Mouse (Mus musculus): ENCODE measurements around the gene Gm29776. TPM values are rescaled to one million over a fixed set of nuclear protein-coding genes. Genes with fewer than 3 reads are reported as not detected.

The Gm29776 gene
- polyA plus RNA-seq, 1 experiment from 2014 or later = 0.36 TPM

GRCm38 (mm10) chr14:54720041-54720440, 21.4 kb upstream of the Gm29776 start:
- Histone ChIP-seq H3K9ac (ENCODE audit: low read depth, low read length) (no peak overlapping the region), H3K4me3 (ENCODE audit: low read depth, low read length) (no peak overlapping the region), H3K9me3 (replicated peaks; ENCODE audit: control insufficient read depth, low read length) (no peaks in the 10 kb centered on the region), H3K27ac (ENCODE audit: low read depth, low read length) (no peak overlapping the region), H3K4me2 (no peak overlapping the region), H3K27me3 (ENCODE audit: control insufficient read depth, insufficient read depth, low read length) (no peaks in the 10 kb centered on the region), H3K4me1 (ENCODE audit: control insufficient read depth, insufficient read depth, low read length) (no peaks in the 10 kb centered on the region), H3K36me3 (ENCODE audit: control insufficient read depth, insufficient read depth, low read length) (no peaks in the 10 kb centered on the region)
- no peak for ATAC-seq (replicated peaks; ENCODE audit: insufficient number of reproducible peaks, low FRiP score, low TSS enrichment)
- 87% methylated on average over 11 of the region's 11 CpGs for WGBS (ENCODE audit: insufficient replicate concordance)

- no peak overlapping the region for H3K4me2 ChIP-seq
- WGBS (ENCODE audit: insufficient replicate concordance) = 58% methylated on average over 1 of the region's 1 CpGs
- H3K27ac ChIP-seq (ENCODE audit: low read depth, low read length) = no peak overlapping the region
- H3K9ac ChIP-seq (ENCODE audit: low read depth, low read length) = no peak overlapping the region
- H3K4me1 ChIP-seq (ENCODE audit: control insufficient read depth, insufficient read depth, low read length) = peaks cover 2% of the 10 kb centered on the region; the same call in 1 of the 2 replicates
- H3K4me3 ChIP-seq (ENCODE audit: low read depth, low read length) = no peak overlapping the region
- H3K9me3 ChIP-seq (replicated peaks; ENCODE audit: control insufficient read depth, low read length) = no peaks in the 10 kb centered on the region
- no peaks in the 10 kb centered on the region; the same call in 1 of the 2 replicates for H3K27me3 ChIP-seq (ENCODE audit: control insufficient read depth, insufficient read depth, low read length)
- no peak for ATAC-seq (replicated peaks; ENCODE audit: insufficient number of reproducible peaks, low FRiP score, low TSS enrichment)
- H3K36me3 ChIP-seq (ENCODE audit: control insufficient read depth, insufficient read depth, low read length) = no peaks in the 10 kb centered on the region
Observed at GRCm38 (mm10) chr14:54715402-54715801, 16.8 kb upstream of the Gm29776 start.

GRCm38 (mm10) chr14:54714617-54715081, 16.0 kb upstream of the Gm29776 start:
- H3K4me1 ChIP-seq (ENCODE audit: control insufficient read depth, insufficient read depth, low read length) = peaks cover 2% of the 10 kb centered on the region; the same call in 1 of the 2 replicates
- no peak for ATAC-seq (replicated peaks; ENCODE audit: insufficient number of reproducible peaks, low FRiP score, low TSS enrichment)
- H3K36me3 ChIP-seq (ENCODE audit: control insufficient read depth, insufficient read depth, low read length) = no peaks in the 10 kb centered on the region
- H3K27me3 ChIP-seq (ENCODE audit: control insufficient read depth, insufficient read depth, low read length) = no peaks in the 10 kb centered on the region; the same call in 1 of the 2 replicates
- peak overlapping the region; percentile 75 for H3K4me2 ChIP-seq
- no peak overlapping the region for H3K9ac ChIP-seq (ENCODE audit: low read depth, low read length)
- 1% methylated on average over 15 of the region's 15 CpGs for WGBS (ENCODE audit: insufficient replicate concordance)
- no peaks in the 10 kb centered on the region for H3K9me3 ChIP-seq (replicated peaks; ENCODE audit: control insufficient read depth, low read length)
- no peak overlapping the region for H3K27ac ChIP-seq (ENCODE audit: low read depth, low read length)
- H3K4me3 ChIP-seq (ENCODE audit: low read depth, low read length) = peak overlapping the region; percentile 35

DNA sequence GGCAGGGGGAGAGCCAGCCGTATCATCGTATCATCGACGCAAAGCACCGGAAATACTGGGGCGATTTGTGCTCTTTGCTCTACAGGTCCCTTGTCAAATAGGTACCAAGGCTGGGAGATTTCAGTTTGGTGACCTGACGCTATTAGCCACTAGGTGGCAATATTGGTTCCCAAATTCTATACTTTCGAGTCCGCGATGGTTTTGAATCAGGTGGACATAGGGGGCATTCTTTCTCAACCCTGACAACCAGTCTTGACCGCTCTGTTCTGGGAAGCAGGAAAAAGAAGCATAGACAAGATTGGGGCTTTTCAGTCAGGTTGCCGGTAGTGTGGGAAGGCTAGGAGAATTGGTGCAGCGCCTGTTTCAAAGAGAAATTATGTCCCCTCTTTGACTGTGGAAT, 15.5 kb upstream of the Gm29776 start:
- ATAC-seq (replicated peaks; ENCODE audit: insufficient number of reproducible peaks, low FRiP score, low TSS enrichment) = no peak
- H3K9me3 ChIP-seq (replicated peaks; ENCODE audit: control insufficient read depth, low read length) = no peaks in the 10 kb centered on the region
- no peak overlapping the region for H3K9ac ChIP-seq (ENCODE audit: low read depth, low read length)
- H3K4me3 ChIP-seq (ENCODE audit: low read depth, low read length) = peak overlapping the region; percentile 35
- H3K27me3 ChIP-seq (ENCODE audit: control insufficient read depth, insufficient read depth, low read length) = no peaks in the 10 kb centered on the region; the same call in 1 of the 2 replicates
- H3K36me3 ChIP-seq (ENCODE audit: control insufficient read depth, insufficient read depth, low read length) = no peaks in the 10 kb centered on the region
- under 1% methylated on average over 13 of the region's 13 CpGs for WGBS (ENCODE audit: insufficient replicate concordance)
- H3K4me2 ChIP-seq = peak overlapping the region; percentile 75
- peaks cover 2% of the 10 kb centered on the region; the same call in 1 of the 2 replicates for H3K4me1 ChIP-seq (ENCODE audit: control insufficient read depth, insufficient read depth, low read length)
- H3K27ac ChIP-seq (ENCODE audit: low read depth, low read length) = no peak overlapping the region

DNA sequence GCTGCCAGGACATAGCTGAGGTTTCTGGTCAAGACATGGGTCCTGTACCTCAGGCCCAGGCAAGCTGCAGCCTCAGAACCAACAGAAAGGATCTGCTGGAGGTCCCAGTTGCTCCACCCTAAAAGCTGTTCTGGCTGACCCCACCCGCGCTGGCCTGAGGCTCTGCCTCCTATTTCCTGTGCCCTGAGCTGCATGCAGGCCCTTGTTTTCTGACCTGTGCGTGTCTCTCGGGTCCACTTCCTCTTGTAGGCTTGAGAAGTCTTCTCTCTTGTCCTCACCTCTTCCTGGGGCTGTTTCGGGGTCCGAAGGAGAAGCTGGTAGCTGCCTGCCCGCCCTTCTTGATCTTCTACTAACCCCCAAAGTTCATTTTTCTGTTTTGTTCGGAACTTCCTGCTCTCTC, 14.2 kb upstream of the Gm29776 start:
- H3K27ac ChIP-seq (ENCODE audit: low read depth, low read length) = no peak overlapping the region; the same call in 1 of the 2 replicates

GRCm38 (mm10) chr14:54712074-54712473, 13.4 kb upstream of the Gm29776 start, which contains the start of gene Cebpe:
Cebpe (minus strand) TSS chr14:54712174.
- H3K4me2 ChIP-seq = no peak within 1 kb of the TSS
- WGBS (ENCODE audit: insufficient replicate concordance) = 73% methylated on average over 7 of the region's 7 CpGs
- no peak within 1 kb of the TSS for H3K9ac ChIP-seq (ENCODE audit: low read depth, low read length)
- H3K9me3 ChIP-seq (replicated peaks; ENCODE audit: control insufficient read depth, low read length) = no peaks in the 10 kb centered on the region
- no peaks in the 10 kb centered on the region; the same call in 1 of the 2 replicates for H3K27me3 ChIP-seq (ENCODE audit: control insufficient read depth, insufficient read depth, low read length)
- H3K27ac ChIP-seq (ENCODE audit: low read depth, low read length) = no peak within 1 kb of the TSS; the same call in 1 of the 2 replicates
- no peak for ATAC-seq (replicated peaks; ENCODE audit: insufficient number of reproducible peaks, low FRiP score, low TSS enrichment)
- peaks cover 7% of the 10 kb centered on the region for H3K4me1 ChIP-seq (ENCODE audit: control insufficient read depth, insufficient read depth, low read length)
- H3K36me3 ChIP-seq (ENCODE audit: control insufficient read depth, insufficient read depth, low read length) = no peaks in the 10 kb centered on the region
- no peak within 1 kb of the TSS for H3K4me3 ChIP-seq (ENCODE audit: low read depth, low read length)

More for the DNA sequence above, 14.2 kb upstream of the Gm29776 start:
- WGBS (ENCODE audit: insufficient replicate concordance) = 57% methylated on average over 8 of the region's 8 CpGs
- no peaks in the 10 kb centered on the region for H3K9me3 ChIP-seq (replicated peaks; ENCODE audit: control insufficient read depth, low read length)
- no peak overlapping the region for H3K4me3 ChIP-seq (ENCODE audit: low read depth, low read length)
- H3K27me3 ChIP-seq (ENCODE audit: control insufficient read depth, insufficient read depth, low read length) = no peaks in the 10 kb centered on the region; the same call in 1 of the 2 replicates
- H3K36me3 ChIP-seq (ENCODE audit: control insufficient read depth, insufficient read depth, low read length) = no peaks in the 10 kb centered on the region
- no peak for ATAC-seq (replicated peaks; ENCODE audit: insufficient number of reproducible peaks, low FRiP score, low TSS enrichment)
- H3K4me1 ChIP-seq (ENCODE audit: control insufficient read depth, insufficient read depth, low read length) = peaks cover 2% of the 10 kb centered on the region; the same call in 1 of the 2 replicates
- H3K9ac ChIP-seq (ENCODE audit: low read depth, low read length) = no peak overlapping the region
- no peak overlapping the region for H3K4me2 ChIP-seq

GRCm38 (mm10) chr14:54709054-54709453, 10.4 kb upstream of the Gm29776 start:
- Histone ChIP-seq H3K4me1 (ENCODE audit: control insufficient read depth, insufficient read depth, low read length) (peaks cover 25% of the 10 kb centered on the region), H3K27me3 (ENCODE audit: control insufficient read depth, insufficient read depth, low read length) (no peaks in the 10 kb centered on the region; the same call in 1 of the 2 replicates), H3K4me3 (ENCODE audit: low read depth, low read length) (no peak overlapping the region), H3K9me3 (replicated peaks; ENCODE audit: control insufficient read depth, low read length) (no peaks in the 10 kb centered on the region), H3K27ac (ENCODE audit: low read depth, low read length) (no peak overlapping the region), H3K4me2 (no peak overlapping the region), H3K9ac (ENCODE audit: low read depth, low read length) (no peak overlapping the region), H3K36me3 (ENCODE audit: control insufficient read depth, insufficient read depth, low read length) (no peaks in the 10 kb centered on the region)
- no peak for ATAC-seq (replicated peaks; ENCODE audit: insufficient number of reproducible peaks, low FRiP score, low TSS enrichment)
- 59% methylated on average over 9 of the region's 9 CpGs for WGBS (ENCODE audit: insufficient replicate concordance)

- H3K9me3 ChIP-seq (replicated peaks; ENCODE audit: control insufficient read depth, low read length) = no peaks in the 10 kb centered on the region
- no peak overlapping the region for H3K4me3 ChIP-seq (ENCODE audit: low read depth, low read length)
- peak overlapping the region; percentile 54 for H3K27ac ChIP-seq (ENCODE audit: low read depth, low read length)
- no peak for ATAC-seq (replicated peaks; ENCODE audit: insufficient number of reproducible peaks, low FRiP score, low TSS enrichment)
- H3K9ac ChIP-seq (ENCODE audit: low read depth, low read length) = peak overlapping the region; percentile 31
- H3K27me3 ChIP-seq (ENCODE audit: control insufficient read depth, insufficient read depth, low read length) = peaks cover 3% of the 10 kb centered on the region
- peaks cover 23% of the 10 kb centered on the region for H3K4me1 ChIP-seq (ENCODE audit: control insufficient read depth, insufficient read depth, low read length)
- H3K36me3 ChIP-seq (ENCODE audit: control insufficient read depth, insufficient read depth, low read length) = no peaks in the 10 kb centered on the region
- WGBS (ENCODE audit: insufficient replicate concordance) = 22% methylated on average over 17 of the region's 17 CpGs
- H3K4me2 ChIP-seq = peak overlapping the region; percentile 44
Observed at GRCm38 (mm10) chr14:54706589-54707320, 8.1 kb upstream of the Gm29776 start.

Measured in heart, embryonic 11.5 days (tissue).